Mouse (Mus musculus): ENCODE measurements around the gene Itch. TPM values are rescaled to one million over a fixed set of nuclear protein-coding genes. Genes with fewer than 3 reads are reported as not detected.

Itch gene
- polyA plus RNA-seq (2015; fragmentation: Nextera tagmentation; extraction: Ambion mirVana), result 54.4 and 55.6 TPM in 2 replicates

GRCm38 (mm10) chr2:155133011-155133976 is at the start of gene Itch:
Gene Itch (plus strand): TSS chr2:155133509.
- H3K4me2 ChIP-seq (ENCODE audit: low read depth, low read length), result peak within 1 kb of the TSS; percentile 53
- H3K4me3 ChIP-seq (ENCODE audit: low read length), result peak within 1 kb of the TSS; percentile 86
- ATAC-seq (ENCODE audit: low read depth), result peak; percentile 99
- no peaks in the 10 kb centered on the region for H3K9me3 ChIP-seq (ENCODE audit: control insufficient read depth, low read length)
- peaks cover 3% of the 10 kb centered on the region for H3K36me3 ChIP-seq (ENCODE audit: control insufficient read depth, insufficient read depth, low read length)
- peak within 1 kb of the TSS; percentile 97 for H3K9ac ChIP-seq (ENCODE audit: low read length)
- 2% methylated on average over 60 of the region's 65 CpGs for WGBS
- H3K4me1 ChIP-seq (replicated peaks; ENCODE audit: control insufficient read depth, insufficient read depth, low read length), result peaks cover 16% of the 10 kb centered on the region
- no peaks in the 10 kb centered on the region for H3K27me3 ChIP-seq (ENCODE audit: control insufficient read depth, insufficient read depth, low read depth, low read length)
- H3K27ac ChIP-seq (ENCODE audit: low read length), result peak within 1 kb of the TSS; percentile 84

- no peak overlapping the region for H3K4me2 ChIP-seq (ENCODE audit: low read depth, low read length)
- no peak overlapping the region for H3K4me3 ChIP-seq (ENCODE audit: low read length)
- no peak for ATAC-seq (ENCODE audit: low read depth)
- no peaks in the 10 kb centered on the region for H3K27me3 ChIP-seq (ENCODE audit: control insufficient read depth, insufficient read depth, low read depth, low read length)
- 80% methylated on average over 5 of the region's 5 CpGs for WGBS
- H3K27ac ChIP-seq (ENCODE audit: low read length), result no peak overlapping the region
- H3K4me1 ChIP-seq (replicated peaks; ENCODE audit: control insufficient read depth, insufficient read depth, low read length), result no peaks in the 10 kb centered on the region
- no peaks in the 10 kb centered on the region for H3K36me3 ChIP-seq (ENCODE audit: control insufficient read depth, insufficient read depth, low read length)
- no peaks in the 10 kb centered on the region for H3K9me3 ChIP-seq (ENCODE audit: control insufficient read depth, low read length)
- no peak overlapping the region for H3K9ac ChIP-seq (ENCODE audit: low read length)
These were observed 48.8 kb upstream of the Itch start for GRCm38 (mm10) chr2:155084546-155084945.

GRCm38 (mm10) chr2:155086328-155086727 is 47.0 kb upstream of the Itch start:
- Histone ChIP-seq H3K36me3 (ENCODE audit: control insufficient read depth, insufficient read depth, low read length) (no peaks in the 10 kb centered on the region), H3K4me2 (ENCODE audit: low read depth, low read length) (no peak overlapping the region), H3K4me3 (ENCODE audit: low read length) (no peak overlapping the region), H3K4me1 (replicated peaks; ENCODE audit: control insufficient read depth, insufficient read depth, low read length) (no peaks in the 10 kb centered on the region), H3K9ac (ENCODE audit: low read length) (no peak overlapping the region), H3K27ac (ENCODE audit: low read length) (no peak overlapping the region), H3K27me3 (ENCODE audit: control insufficient read depth, insufficient read depth, low read depth, low read length) (no peaks in the 10 kb centered on the region), H3K9me3 (ENCODE audit: control insufficient read depth, low read length) (no peaks in the 10 kb centered on the region)
- no peak for ATAC-seq (ENCODE audit: low read depth)
- 78% methylated on average over 5 of the region's 5 CpGs for WGBS

GRCm38 (mm10) chr2:155088264-155088663 is 45.0 kb upstream of the Itch start:
- H3K27ac ChIP-seq (ENCODE audit: low read length), result no peak overlapping the region
- H3K27me3 ChIP-seq (ENCODE audit: control insufficient read depth, insufficient read depth, low read depth, low read length), result no peaks in the 10 kb centered on the region
- no peak overlapping the region for H3K4me2 ChIP-seq (ENCODE audit: low read depth, low read length)
- H3K9ac ChIP-seq (ENCODE audit: low read length), result no peak overlapping the region
- WGBS, result 49% methylated on average over 6 of the region's 6 CpGs
- no peaks in the 10 kb centered on the region for H3K36me3 ChIP-seq (ENCODE audit: control insufficient read depth, insufficient read depth, low read length)
- no peak overlapping the region for H3K4me3 ChIP-seq (ENCODE audit: low read length)
- no peak for ATAC-seq (ENCODE audit: low read depth)
- H3K9me3 ChIP-seq (ENCODE audit: control insufficient read depth, low read length), result no peaks in the 10 kb centered on the region
- no peaks in the 10 kb centered on the region for H3K4me1 ChIP-seq (replicated peaks; ENCODE audit: control insufficient read depth, insufficient read depth, low read length)

- no peak overlapping the region for H3K9ac ChIP-seq (ENCODE audit: low read length)
- no peaks in the 10 kb centered on the region for H3K4me1 ChIP-seq (replicated peaks; ENCODE audit: control insufficient read depth, insufficient read depth, low read length)
- H3K9me3 ChIP-seq (ENCODE audit: control insufficient read depth, low read length), result no peaks in the 10 kb centered on the region
- no peak for ATAC-seq (ENCODE audit: low read depth)
- no peak overlapping the region for H3K4me2 ChIP-seq (ENCODE audit: low read depth, low read length)
- H3K36me3 ChIP-seq (ENCODE audit: control insufficient read depth, insufficient read depth, low read length), result no peaks in the 10 kb centered on the region
- no peak overlapping the region for H3K27ac ChIP-seq (ENCODE audit: low read length)
- H3K4me3 ChIP-seq (ENCODE audit: low read length), result no peak overlapping the region
- 49% methylated on average over 13 of the region's 13 CpGs for WGBS
- H3K27me3 ChIP-seq (ENCODE audit: control insufficient read depth, insufficient read depth, low read depth, low read length), result no peaks in the 10 kb centered on the region
These were observed 42.2 kb upstream of the Itch start for GRCm38 (mm10) chr2:155090909-155091742.

- Histone ChIP-seq H3K4me2 (ENCODE audit: low read depth, low read length) (no peak overlapping the region), H3K9me3 (ENCODE audit: control insufficient read depth, low read length) (no peaks in the 10 kb centered on the region), H3K27ac (ENCODE audit: low read length) (no peak overlapping the region), H3K27me3 (ENCODE audit: control insufficient read depth, insufficient read depth, low read depth, low read length) (no peaks in the 10 kb centered on the region), H3K4me3 (ENCODE audit: low read length) (no peak overlapping the region), H3K9ac (ENCODE audit: low read length) (no peak overlapping the region), H3K4me1 (replicated peaks; ENCODE audit: control insufficient read depth, insufficient read depth, low read length) (no peaks in the 10 kb centered on the region), H3K36me3 (ENCODE audit: control insufficient read depth, insufficient read depth, low read length) (no peaks in the 10 kb centered on the region)
- 81% methylated on average over 3 of the region's 3 CpGs for WGBS
- ATAC-seq (ENCODE audit: low read depth), result no peak
These were observed 41.6 kb upstream of the Itch start for GRCm38 (mm10) chr2:155091743-155092075.

GRCm38 (mm10) chr2:155093418-155093817 is 39.9 kb upstream of the Itch start:
- no peaks in the 10 kb centered on the region for H3K27me3 ChIP-seq (ENCODE audit: control insufficient read depth, insufficient read depth, low read depth, low read length)
- no peaks in the 10 kb centered on the region for H3K36me3 ChIP-seq (ENCODE audit: control insufficient read depth, insufficient read depth, low read length)
- H3K27ac ChIP-seq (ENCODE audit: low read length), result no peak overlapping the region
- H3K4me1 ChIP-seq (replicated peaks; ENCODE audit: control insufficient read depth, insufficient read depth, low read length), result no peaks in the 10 kb centered on the region
- H3K9me3 ChIP-seq (ENCODE audit: control insufficient read depth, low read length), result no peaks in the 10 kb centered on the region
- no peak for ATAC-seq (ENCODE audit: low read depth)
- H3K4me2 ChIP-seq (ENCODE audit: low read depth, low read length), result no peak overlapping the region
- no peak overlapping the region for H3K9ac ChIP-seq (ENCODE audit: low read length)
- H3K4me3 ChIP-seq (ENCODE audit: low read length), result no peak overlapping the region
- 19% methylated on average over 4 of the region's 4 CpGs for WGBS

- no peak overlapping the region for H3K4me2 ChIP-seq (ENCODE audit: low read depth, low read length)
- H3K9me3 ChIP-seq (ENCODE audit: control insufficient read depth, low read length), result no peaks in the 10 kb centered on the region
- 88% methylated on average over 9 of the region's 9 CpGs for WGBS
- H3K36me3 ChIP-seq (ENCODE audit: control insufficient read depth, insufficient read depth, low read length), result no peaks in the 10 kb centered on the region
- H3K27me3 ChIP-seq (ENCODE audit: control insufficient read depth, insufficient read depth, low read depth, low read length), result no peaks in the 10 kb centered on the region
- H3K4me1 ChIP-seq (replicated peaks; ENCODE audit: control insufficient read depth, insufficient read depth, low read length), result no peaks in the 10 kb centered on the region
- no peak overlapping the region for H3K4me3 ChIP-seq (ENCODE audit: low read length)
- ATAC-seq (ENCODE audit: low read depth), result no peak
- no peak overlapping the region for H3K27ac ChIP-seq (ENCODE audit: low read length)
- H3K9ac ChIP-seq (ENCODE audit: low read length), result no peak overlapping the region
These were observed 34.5 kb upstream of the Itch start for GRCm38 (mm10) chr2:155098720-155099380.

- no peaks in the 10 kb centered on the region for H3K4me1 ChIP-seq (replicated peaks; ENCODE audit: control insufficient read depth, insufficient read depth, low read length)
- ATAC-seq (ENCODE audit: low read depth), result no peak
- H3K9ac ChIP-seq (ENCODE audit: low read length), result no peak overlapping the region
- H3K4me2 ChIP-seq (ENCODE audit: low read depth, low read length), result no peak overlapping the region
- 60% methylated on average over 7 of the region's 7 CpGs for WGBS
- H3K4me3 ChIP-seq (ENCODE audit: low read length), result no peak overlapping the region
- H3K36me3 ChIP-seq (ENCODE audit: control insufficient read depth, insufficient read depth, low read length), result no peaks in the 10 kb centered on the region
- no peaks in the 10 kb centered on the region for H3K27me3 ChIP-seq (ENCODE audit: control insufficient read depth, insufficient read depth, low read depth, low read length)
- H3K27ac ChIP-seq (ENCODE audit: low read length), result no peak overlapping the region
- no peaks in the 10 kb centered on the region for H3K9me3 ChIP-seq (ENCODE audit: control insufficient read depth, low read length)
These were observed 33.9 kb upstream of the Itch start for GRCm38 (mm10) chr2:155099421-155099820.
